8 mouse cellular contexts compared by ENCODE assay signal in genomic region chr12:99885282-99885901, GRCm38 (mm10). TPM values are rescaled to one million over a fixed set of nuclear protein-coding genes. Genes with fewer than 3 reads are reported as not detected.
A peak's percentile ranks its signal among the peaks of the same experiment; 100 is the strongest.
DNase-seq lines count a peak whose midpoint lies in the region; ATAC-seq lines count a peak whose summit lies in the region.

No protein-coding gene starts in this region.

- no peak for ATAC-seq in lung, embryonic 15.5 days (ENCODE audit: borderline replicate concordance, extremely low read depth, low FRiP score, low TSS enrichment)
- no peak for ATAC-seq in embryonic facial prominence, embryonic 13.5 days (ENCODE audit: insufficient number of reproducible peaks, insufficient read depth, low FRiP score, low TSS enrichment, low read depth)
- no peak for ATAC-seq in limb, embryonic 13.5 days (ENCODE audit: low FRiP score, low read depth)

- H3K27ac ChIP-seq in lung, embryonic 15.5 days, result peak overlapping the region; percentile 87; the same call in 1 of the 2 replicates
- peak overlapping the region; percentile 81; the same call in 1 of the 2 replicates for H3K27ac ChIP-seq in embryonic facial prominence, embryonic 13.5 days
- 0 out of 2 replicates have a peak overlapping the region, but pooled peaks have one; percentile 83 for H3K27ac ChIP-seq in limb, embryonic 13.5 days

- H3K9ac ChIP-seq in lung, embryonic 15.5 days, result peak overlapping the region; percentile 84
- peak overlapping the region; percentile 87 for H3K9ac ChIP-seq in embryonic facial prominence, embryonic 13.5 days
- H3K9ac ChIP-seq in limb, embryonic 13.5 days, result peak overlapping the region; percentile 92

- 27% methylated on average over 8 of the region's 8 CpGs for WGBS in lung, embryonic 15.5 days
- WGBS in embryonic facial prominence, embryonic 13.5 days, result 39% methylated on average over 8 of the region's 8 CpGs
- WGBS in limb, embryonic 13.5 days, result 49% methylated on average over 8 of the region's 8 CpGs

- peak overlapping the region; percentile 83 for H3K4me2 ChIP-seq in lung, embryonic 15.5 days
- H3K4me2 ChIP-seq in embryonic facial prominence, embryonic 13.5 days, result peak overlapping the region; percentile 89
- peak overlapping the region; percentile 94 for H3K4me2 ChIP-seq in limb, embryonic 13.5 days (replicated peaks)

- intact Hi-C loops in gastrocnemius, postnatal 36 days (cut with DNase I), result no loop called here

- no peaks in the 10 kb centered on the region for H3K36me3 ChIP-seq in lung, embryonic 15.5 days
- no peaks in the 10 kb centered on the region; the same call in 1 of the 2 replicates for H3K36me3 ChIP-seq in embryonic facial prominence, embryonic 13.5 days
- peaks cover 4% of the 10 kb centered on the region; the same call in 1 of the 2 replicates for H3K36me3 ChIP-seq in limb, embryonic 13.5 days
- no peaks in the 10 kb centered on the region for H3K36me3 ChIP-seq in splenic B cell, adult 2 months (ENCODE audit: control insufficient read depth, insufficient read depth, low read length, poor library complexity, severe bottlenecking)

- peaks cover 16% of the 10 kb centered on the region for H3K4me1 ChIP-seq in lung, embryonic 15.5 days
- peaks cover 18% of the 10 kb centered on the region for H3K4me1 ChIP-seq in embryonic facial prominence, embryonic 13.5 days
- peaks cover 27% of the 10 kb centered on the region for H3K4me1 ChIP-seq in limb, embryonic 13.5 days

- H3K9me3 ChIP-seq in lung, embryonic 15.5 days, result no peaks in the 10 kb centered on the region
- H3K9me3 ChIP-seq in embryonic facial prominence, embryonic 13.5 days, result no peaks in the 10 kb centered on the region
- H3K9me3 ChIP-seq in limb, embryonic 13.5 days, result no peaks in the 10 kb centered on the region

- DNase-seq in lung, postnatal 4 days, result no peak
- DNase-seq in splenic B cell, adult 2 months (ENCODE audit: low read depth, low spot score), result peak; percentile 12
- DNase-seq in gastrocnemius, postnatal 36 days, result no peak
- no peak for DNase-seq in cerebellum, adult 18-20 months
- DNase-seq in cerebellum, adult 8-10 months, result no peak

- H3K4me3 ChIP-seq in lung, embryonic 15.5 days, result peak overlapping the region; percentile 83
- peak overlapping the region; percentile 88 for H3K4me3 ChIP-seq in embryonic facial prominence, embryonic 13.5 days
- H3K4me3 ChIP-seq in limb, embryonic 13.5 days, result peak overlapping the region; percentile 81

- H3K27me3 ChIP-seq in lung, embryonic 15.5 days, result no peaks in the 10 kb centered on the region
- H3K27me3 ChIP-seq in embryonic facial prominence, embryonic 13.5 days, result no peaks in the 10 kb centered on the region
- no peaks in the 10 kb centered on the region for H3K27me3 ChIP-seq in limb, embryonic 13.5 days
- no peaks in the 10 kb centered on the region for H3K27me3 ChIP-seq in splenic B cell, adult 2 months (ENCODE audit: control insufficient read depth, insufficient read depth, low read length, poor library complexity, severe bottlenecking)

RNA-seq across cellular contexts. Expression of gene Tdp1, which starts 1.1 kb away (rescaled TPM):
- polyA plus RNA-seq in lung, embryonic 15.5 days (2015; fragmentation: Nextera tagmentation; extraction: Ambion mirVana), result 69.7 and 73.0 TPM in 2 replicates
- polyA plus RNA-seq in embryonic facial prominence, embryonic 13.5 days (2015; fragmentation: Nextera tagmentation; extraction: Ambion mirVana), result 63.1 and 65.5 TPM in 2 replicates
- polyA plus RNA-seq in limb, embryonic 13.5 days (2015; fragmentation: Nextera tagmentation; extraction: Ambion mirVana), result 59.5 and 62.9 TPM in 2 replicates
- 1 to 10 TPM; 2.9 to 4.0 TPM for total RNA-seq in gastrocnemius, postnatal 36 days (2021)

RNA-seq across cellular contexts. Expression of gene Efcab11, which starts 1.2 kb away (rescaled TPM):
- 19.2 and 20.9 TPM in 2 replicates for polyA plus RNA-seq in lung, embryonic 15.5 days (2015; fragmentation: Nextera tagmentation; extraction: Ambion mirVana)
- 14.8 and 16.8 TPM in 2 replicates for polyA plus RNA-seq in embryonic facial prominence, embryonic 13.5 days (2015; fragmentation: Nextera tagmentation; extraction: Ambion mirVana)
- polyA plus RNA-seq in limb, embryonic 13.5 days (2015; fragmentation: Nextera tagmentation; extraction: Ambion mirVana), result 11.8 and 15.9 TPM in 2 replicates
- not detected for total RNA-seq in gastrocnemius, postnatal 36 days (2021)
